Mouse (Mus musculus) stomach, embryonic 16.5 days (tissue): ENCODE measurements at regions not wholly inside any gene's neighbourhood (a gene's known extent, or its start where the extent isn't known, plus 50 kb on each side); places are given as distances from the start of the nearest gene placed in this dataset.

Experiments
- ATAC-seq: fragments of 200-750 bp; cut with Nextera tagmentation; 2 replicates; pipeline ENCODE4 v1.8.0; 2017; ENCODE audit warnings: moderate number of reproducible peaks, moderate TSS enrichment; ENCODE audit not compliant: insufficient read depth, low FRiP score
- H3K27ac ChIP-seq: fragments of 300-500 bp; sonication (generic); 2 replicates; pipeline ENCODE4 v1.5.1; 2014; ENCODE audit warnings: low read length
- H3K27me3 ChIP-seq: fragments of 300-500 bp; sonication (generic); 2 replicates; pipeline ENCODE4 v1.6.1; 2014; ENCODE audit warnings: low read length, control low read depth, mixed read lengths; ENCODE audit not compliant: control insufficient read depth, insufficient read depth
- H3K36me3 ChIP-seq: fragments of 300-500 bp; sonication (generic); 2 replicates; pipeline ENCODE4 v1.6.1; 2014; ENCODE audit warnings: low read length; ENCODE audit not compliant: control insufficient read depth, insufficient read depth
- H3K4me1 ChIP-seq: fragments of 300-500 bp; sonication (generic); 2 replicates; pipeline ENCODE4 v1.6.1; 2014; ENCODE audit warnings: low read length, control low read depth, mixed read lengths; ENCODE audit not compliant: control insufficient read depth, insufficient read depth
- H3K4me2 ChIP-seq: fragments of 300-500 bp; sonication (generic); 2 replicates; pipeline ENCODE4 v1.6.1; 2014; ENCODE audit warnings: low read depth, low read length, mixed read lengths
- H3K4me3 ChIP-seq: fragments of 300-500 bp; sonication (generic); replicated peaks from 2 replicates; pipeline ENCODE4 v1.5.1; 2014; ENCODE audit warnings: mild to moderate bottlenecking, low read length
- H3K9ac ChIP-seq: fragments of 300-500 bp; sonication (generic); 2 replicates; pipeline ENCODE4 v1.6.1; 2014; ENCODE audit warnings: low read length
- H3K9me3 ChIP-seq: fragments of 300-500 bp; sonication (generic); replicated peaks from 2 replicates; pipeline ENCODE4 v1.6.1; 2016; ENCODE audit warnings: low read length, control low read depth; ENCODE audit not compliant: control insufficient read depth
- WGBS: fragments of 180-500 bp; shearing (Covaris S2); extraction: QIAGEN DNeasy Blood & Tissue Kit; methylation state at CpG from one replicate; pipeline ENCODE4 v1.1.7; 2014; 5-methylcytosine and 5-hydroxymethylcytosine counted together

GRCm38 (mm10) chr13:83820721-83821120, 316.9 kb downstream of the Mef2c start:
- Histone ChIP-seq H3K4me2 (no peak overlapping the region), H3K9me3 (no peaks in the 10 kb centered on the region), H3K9ac (no peak overlapping the region), H3K4me1 (no peaks in the 10 kb centered on the region), H3K4me3 (no peak overlapping the region), H3K36me3 (no peaks in the 10 kb centered on the region), H3K27me3 (no peaks in the 10 kb centered on the region), H3K27ac (no peak overlapping the region)
- no peak for ATAC-seq
- 60% methylated on average over 3 of the region's 3 CpGs for WGBS

GRCm38 (mm10) chr13:83824926-83825325, 321.1 kb downstream of the Mef2c start:
- Histone ChIP-seq H3K4me1 (no peaks in the 10 kb centered on the region), H3K9ac (no peak overlapping the region), H3K9me3 (no peaks in the 10 kb centered on the region), H3K27ac (no peak overlapping the region), H3K4me2 (no peak overlapping the region), H3K27me3 (no peaks in the 10 kb centered on the region), H3K4me3 (no peak overlapping the region), H3K36me3 (no peaks in the 10 kb centered on the region)
- 76% methylated on average over 4 of the region's 4 CpGs for WGBS
- no peak for ATAC-seq

GRCm38 (mm10) chr13:83826841-83827463, 323.1 kb downstream of the Mef2c start:
- H3K27me3 ChIP-seq: no peaks in the 10 kb centered on the region
- no peaks in the 10 kb centered on the region for H3K36me3 ChIP-seq
- no peak overlapping the region for H3K9ac ChIP-seq
- H3K4me1 ChIP-seq: no peaks in the 10 kb centered on the region
- no peaks in the 10 kb centered on the region for H3K9me3 ChIP-seq
- no peak for ATAC-seq
- H3K27ac ChIP-seq: no peak overlapping the region
- no peak overlapping the region for H3K4me3 ChIP-seq
- H3K4me2 ChIP-seq: no peak overlapping the region
- 81% methylated on average over 4 of the region's 4 CpGs for WGBS

GRCm38 (mm10) chr13:83865932-83866685, 356.0 kb upstream of the Tmem161b start:
- no peak for ATAC-seq
- WGBS: 82% methylated on average over 6 of the region's 6 CpGs
- H3K9me3 ChIP-seq: no peaks in the 10 kb centered on the region
- H3K9ac ChIP-seq: no peak overlapping the region
- no peak overlapping the region for H3K4me3 ChIP-seq
- no peak overlapping the region for H3K27ac ChIP-seq
- H3K36me3 ChIP-seq: no peaks in the 10 kb centered on the region
- H3K4me2 ChIP-seq: no peak overlapping the region
- no peaks in the 10 kb centered on the region for H3K4me1 ChIP-seq
- no peaks in the 10 kb centered on the region for H3K27me3 ChIP-seq

- H3K36me3 ChIP-seq: no peaks in the 10 kb centered on the region
- no peak overlapping the region for H3K4me2 ChIP-seq
- no peak overlapping the region for H3K27ac ChIP-seq
- no peak overlapping the region for H3K9ac ChIP-seq
- no peaks in the 10 kb centered on the region for H3K27me3 ChIP-seq
- no peaks in the 10 kb centered on the region for H3K4me1 ChIP-seq
- no peak overlapping the region for H3K4me3 ChIP-seq
- 24% methylated on average over 1 of the region's 1 CpGs for WGBS
- no peak for ATAC-seq
- H3K9me3 ChIP-seq: no peaks in the 10 kb centered on the region
Measured at GRCm38 (mm10) chr13:83867211-83867610, 354.9 kb upstream of the Tmem161b start.

- Histone ChIP-seq H3K27ac (no peak overlapping the region), H3K9ac (no peak overlapping the region), H3K9me3 (no peaks in the 10 kb centered on the region), H3K4me1 (no peaks in the 10 kb centered on the region), H3K4me2 (no peak overlapping the region), H3K36me3 (no peaks in the 10 kb centered on the region), H3K27me3 (no peaks in the 10 kb centered on the region), H3K4me3 (no peak overlapping the region)
- WGBS: 80% methylated on average over 4 of the region's 4 CpGs
- ATAC-seq: no peak
Measured at GRCm38 (mm10) chr13:83867831-83868473, 354.1 kb upstream of the Tmem161b start.

- Histone ChIP-seq H3K4me3 (no peak overlapping the region), H3K27ac (no peak overlapping the region), H3K9ac (no peak overlapping the region), H3K4me2 (no peak overlapping the region), H3K36me3 (no peaks in the 10 kb centered on the region), H3K9me3 (no peaks in the 10 kb centered on the region), H3K4me1 (no peaks in the 10 kb centered on the region), H3K27me3 (no peaks in the 10 kb centered on the region)
- 54% methylated on average over 4 of the region's 4 CpGs for WGBS
- no peak for ATAC-seq
Measured at GRCm38 (mm10) chr13:83868922-83869321, 353.2 kb upstream of the Tmem161b start.

GRCm38 (mm10) chr13:83872143-83872819, 349.8 kb upstream of the Tmem161b start:
- Histone ChIP-seq H3K9me3 (no peaks in the 10 kb centered on the region), H3K4me3 (no peak overlapping the region), H3K36me3 (no peaks in the 10 kb centered on the region), H3K4me2 (no peak overlapping the region), H3K27ac (no peak overlapping the region), H3K4me1 (no peaks in the 10 kb centered on the region), H3K27me3 (no peaks in the 10 kb centered on the region), H3K9ac (no peak overlapping the region)
- ATAC-seq: no peak
- WGBS: 66% methylated on average over 3 of the region's 3 CpGs

GRCm38 (mm10) chr13:83872887-83873286, 349.2 kb upstream of the Tmem161b start:
- H3K9ac ChIP-seq: no peak overlapping the region
- H3K4me2 ChIP-seq: no peak overlapping the region
- H3K27ac ChIP-seq: no peak overlapping the region
- ATAC-seq: no peak
- no peaks in the 10 kb centered on the region for H3K27me3 ChIP-seq
- H3K4me3 ChIP-seq: no peak overlapping the region
- no peaks in the 10 kb centered on the region for H3K36me3 ChIP-seq
- H3K4me1 ChIP-seq: no peaks in the 10 kb centered on the region
- H3K9me3 ChIP-seq: no peaks in the 10 kb centered on the region
- 43% methylated on average over 5 of the region's 5 CpGs for WGBS
